Mouse (Mus musculus): ENCODE data around the gene Car12. TPM values are rescaled to one million over a fixed set of nuclear protein-coding genes. Genes with fewer than 3 reads are reported as not detected.
A peak's percentile ranks its signal among the peaks of the same experiment; 100 is the strongest.
"Not testable (repeated sequence)": the region's sequence is repeated elsewhere in the genome, so short reads cannot be mapped to it uniquely, and the experiment has no call there.

Gene Car12
- polyA plus RNA-seq, 1 experiment from 2014 or later, result 7.3 TPM

GRCm38 (mm10) chr9:66769275-66769674, 55.8 kb downstream of the Car12 start:
- H3K4me2 ChIP-seq (replicated peaks; ENCODE audit: low read depth), result no peak overlapping the region
- H3K4me3 ChIP-seq (ENCODE audit: low read depth, low read length), result no peak overlapping the region
- H3K27me3 ChIP-seq (replicated peaks; ENCODE audit: control insufficient read depth, insufficient read depth, low read length), result no peaks in the 10 kb centered on the region
- 37% methylated on average over 3 of the region's 3 CpGs for WGBS
- no peak for TF ChIP-seq CTCF (IDR thresholded peaks at IDR 0.05; ENCODE audit: low read depth)
- no peak overlapping the region for H3K9ac ChIP-seq (ENCODE audit: low read depth, low read length)
- H3K36me3 ChIP-seq (ENCODE audit: control insufficient read depth, insufficient read depth), result no peaks in the 10 kb centered on the region
- H3K4me1 ChIP-seq (replicated peaks; ENCODE audit: control insufficient read depth, insufficient read depth, low read length), result 0 out of 2 replicates have a peak, but pooled peaks cover 7% of the 10 kb centered on the region
- H3K9me3 ChIP-seq (ENCODE audit: control insufficient read depth), result no peaks in the 10 kb centered on the region
- H3K27ac ChIP-seq (ENCODE audit: low read depth, low read length), result peak overlapping the region; percentile 68
- peak; percentile 97 for ATAC-seq

- Histone ChIP-seq H3K9me3 (ENCODE audit: control insufficient read depth) (no peaks in the 10 kb centered on the region), H3K9ac (ENCODE audit: low read depth, low read length) (no peak overlapping the region), H3K4me2 (replicated peaks; ENCODE audit: low read depth) (no peak overlapping the region), H3K4me1 (replicated peaks; ENCODE audit: control insufficient read depth, insufficient read depth, low read length) (0 out of 2 replicates have a peak, but pooled peaks cover 7% of the 10 kb centered on the region), H3K27me3 (replicated peaks; ENCODE audit: control insufficient read depth, insufficient read depth, low read length) (no peaks in the 10 kb centered on the region), H3K36me3 (ENCODE audit: control insufficient read depth, insufficient read depth) (no peaks in the 10 kb centered on the region), H3K27ac (ENCODE audit: low read depth, low read length) (no peak overlapping the region), H3K4me3 (ENCODE audit: low read depth, low read length) (no peak overlapping the region)
- TF ChIP-seq CTCF (IDR thresholded peaks at IDR 0.05; ENCODE audit: low read depth), result no peak
- ATAC-seq, result no peak
Measured at GRCm38 (mm10) chr9:66770701-66771100, 57.2 kb downstream of the Car12 start.

GRCm38 (mm10) chr9:66784552-66784951, 71.1 kb downstream of the Car12 start:
- not testable (repeated sequence) for H3K9ac ChIP-seq (ENCODE audit: low read depth, low read length); H3K27ac ChIP-seq (ENCODE audit: low read depth, low read length); H3K27me3 ChIP-seq (replicated peaks; ENCODE audit: control insufficient read depth, insufficient read depth, low read length); H3K4me3 ChIP-seq (ENCODE audit: low read depth, low read length); H3K9me3 ChIP-seq (ENCODE audit: control insufficient read depth); H3K36me3 ChIP-seq (ENCODE audit: control insufficient read depth, insufficient read depth); H3K4me1 ChIP-seq (replicated peaks; ENCODE audit: control insufficient read depth, insufficient read depth, low read length); ATAC-seq; H3K4me2 ChIP-seq (replicated peaks; ENCODE audit: low read depth)
- peak; percentile 54 for TF ChIP-seq CTCF (IDR thresholded peaks at IDR 0.05; ENCODE audit: low read depth)
- no CpG with 5 or more reads among the region's 3 CpGs for WGBS

- peak; percentile 83 for TF ChIP-seq CTCF (IDR thresholded peaks at IDR 0.05; ENCODE audit: low read depth)
- WGBS, result 9% methylated on average over 2 of the region's 2 CpGs
- ATAC-seq, result no peak
Measured at GRCm38 (mm10) chr9:66787821-66788220, 74.3 kb downstream of the Car12 start.

GRCm38 (mm10) chr9:66794629-66795463, 81.4 kb downstream of the Car12 start:
- Histone ChIP-seq H3K4me3 (ENCODE audit: low read depth, low read length) (peak overlapping the region; percentile 72), H3K9ac (ENCODE audit: low read depth, low read length) (peak overlapping the region; percentile 56), H3K4me1 (replicated peaks; ENCODE audit: control insufficient read depth, insufficient read depth, low read length) (peaks cover 4% of the 10 kb centered on the region; the same call in 1 of the 2 replicates), H3K36me3 (ENCODE audit: control insufficient read depth, insufficient read depth) (peaks cover 2% of the 10 kb centered on the region; the same call in 1 of the 2 replicates), H3K9me3 (ENCODE audit: control insufficient read depth) (no peaks in the 10 kb centered on the region), H3K4me2 (replicated peaks; ENCODE audit: low read depth) (peak overlapping the region; percentile 96), H3K27me3 (replicated peaks; ENCODE audit: control insufficient read depth, insufficient read depth, low read length) (no peaks in the 10 kb centered on the region), H3K27ac (ENCODE audit: low read depth, low read length) (peak overlapping the region; percentile 86)
- ATAC-seq, result peak; percentile 5; the same call in 1 of the 2 replicates
- no peak for TF ChIP-seq CTCF (IDR thresholded peaks at IDR 0.05; ENCODE audit: low read depth)
- 1% methylated on average over 43 of the region's 43 CpGs for WGBS

More at GRCm38 (mm10) chr9:66787821-66788220, 74.3 kb downstream of the Car12 start:
- Histone ChIP-seq H3K36me3 (ENCODE audit: control insufficient read depth, insufficient read depth) (peaks cover 10% of the 10 kb centered on the region; the same call in 1 of the 2 replicates), H3K9ac (ENCODE audit: low read depth, low read length) (no peak overlapping the region), H3K27me3 (replicated peaks; ENCODE audit: control insufficient read depth, insufficient read depth, low read length) (no peaks in the 10 kb centered on the region), H3K4me1 (replicated peaks; ENCODE audit: control insufficient read depth, insufficient read depth, low read length) (no peaks in the 10 kb centered on the region), H3K4me3 (ENCODE audit: low read depth, low read length) (no peak overlapping the region), H3K4me2 (replicated peaks; ENCODE audit: low read depth) (no peak overlapping the region), H3K27ac (ENCODE audit: low read depth, low read length) (no peak overlapping the region), H3K9me3 (ENCODE audit: control insufficient read depth) (no peaks in the 10 kb centered on the region)

GRCm38 (mm10) chr9:66795464-66796324, 82.2 kb downstream of the Car12 start, which contains the start of gene Aph1b:
TSS of gene Aph1b (minus strand) at chr9:66795490.
- no peaks in the 10 kb centered on the region for H3K27me3 ChIP-seq (replicated peaks; ENCODE audit: control insufficient read depth, insufficient read depth, low read length)
- under 1% methylated on average over 42 of the region's 42 CpGs for WGBS
- H3K36me3 ChIP-seq (ENCODE audit: control insufficient read depth, insufficient read depth), result no peaks in the 10 kb centered on the region
- TF ChIP-seq CTCF (IDR thresholded peaks at IDR 0.05; ENCODE audit: low read depth), result peak; percentile 28
- H3K9me3 ChIP-seq (ENCODE audit: control insufficient read depth), result no peaks in the 10 kb centered on the region
- peaks cover 4% of the 10 kb centered on the region; the same call in 1 of the 2 replicates for H3K4me1 ChIP-seq (replicated peaks; ENCODE audit: control insufficient read depth, insufficient read depth, low read length)
- peak within 1 kb of the TSS; percentile 56 for H3K9ac ChIP-seq (ENCODE audit: low read depth, low read length)
- ATAC-seq, result peak; percentile 97
- H3K27ac ChIP-seq (ENCODE audit: low read depth, low read length), result peak within 1 kb of the TSS; percentile 86
- peak within 1 kb of the TSS; percentile 96 for H3K4me2 ChIP-seq (replicated peaks; ENCODE audit: low read depth)
- H3K4me3 ChIP-seq (ENCODE audit: low read depth, low read length), result peak within 1 kb of the TSS; percentile 72
